Mouse (Mus musculus) heart, embryonic 14.5 days (tissue): ENCODE measurements around the gene Ephb2. TPM values are rescaled to one million over a fixed set of nuclear protein-coding genes. Genes with fewer than 3 reads are reported as not detected.

Source experiments
- ATAC-seq: fragments of 200-750 bp; cut with Nextera tagmentation; 2 replicates; pipeline ENCODE4 v1.8.0; 2017; ENCODE audit warnings: low read depth, moderate TSS enrichment; ENCODE audit not compliant: insufficient number of reproducible peaks, insufficient read depth, low FRiP score
- H3K27ac ChIP-seq, 2 experiments: fragments of 200-500 bp in 1 of 2; fragments of 300-500 bp in 1 of 2; sonication (generic) in 1 of 2; replicated peaks in 1 of 2; 2 replicates each; pipeline ENCODE4 v1.5.1; 2012 to 2014; ENCODE audit warnings: low read depth in 2 of 2, low read length in 2 of 2, control low read depth in 1 of 2, mild to moderate bottlenecking in 1 of 2, mixed read lengths in 1 of 2; ENCODE audit not compliant: control insufficient read depth in 1 of 2, insufficient read depth in 1 of 2
- H3K27me3 ChIP-seq: fragments of 300-500 bp; sonication (generic); 2 replicates; pipeline ENCODE4 v1.6.1; 2014; ENCODE audit warnings: mild to moderate bottlenecking, low read length, control low read depth; ENCODE audit not compliant: control insufficient read depth, insufficient read depth
- H3K36me3 ChIP-seq: fragments of 300-500 bp; sonication (generic); 2 replicates; pipeline ENCODE4 v1.6.1; 2014; ENCODE audit warnings: mild to moderate bottlenecking, control low read depth, low read length, mixed read lengths; ENCODE audit not compliant: control insufficient read depth, insufficient read depth
- H3K4me1 ChIP-seq, 2 experiments: fragments of 200-500 bp in 1 of 2; fragments of 300-500 bp in 1 of 2; sonication (generic) in 1 of 2; 2 replicates each; pipeline ENCODE4 v1.6.1; 2012 to 2014; ENCODE audit warnings: low read length in 2 of 2, control low read depth in 1 of 2, mixed read lengths in 1 of 2; ENCODE audit not compliant: control insufficient read depth in 2 of 2, insufficient read depth in 2 of 2
- H3K4me2 ChIP-seq: fragments of 300-500 bp; sonication (generic); 2 replicates; pipeline ENCODE4 v1.6.1; 2014; ENCODE audit warnings: mild to moderate bottlenecking, low read length
- H3K4me3 ChIP-seq, 2 experiments: fragments of 200-500 bp in 1 of 2; fragments of 300-500 bp in 1 of 2; sonication (generic) in 1 of 2; 2 replicates each; pipeline ENCODE4 v1.5.1; 2012 to 2014; ENCODE audit warnings: low read length in 2 of 2, mild to moderate bottlenecking in 2 of 2, control low read depth in 1 of 2, low read depth in 1 of 2, moderate library complexity in 1 of 2; ENCODE audit not compliant: control insufficient read depth in 1 of 2, insufficient read depth in 1 of 2
- H3K9ac ChIP-seq: fragments of 300-500 bp; sonication (generic); 2 replicates; pipeline ENCODE4 v1.6.1; 2014; ENCODE audit warnings: mild to moderate bottlenecking, low read length
- H3K9me3 ChIP-seq: fragments of 300-500 bp; sonication (generic); 2 replicates; pipeline ENCODE4 v1.6.1; 2016; ENCODE audit warnings: low read length, control low read depth; ENCODE audit not compliant: control insufficient read depth
- WGBS: fragments of 180-500 bp; shearing (Covaris S2); extraction: QIAGEN DNeasy Blood & Tissue Kit; methylation state at CpG from one replicate; pipeline ENCODE4 v1.1.7; 2014; 5-methylcytosine and 5-hydroxymethylcytosine counted together
- polyA plus RNA-seq: library from polyadenylated mRNA; unstranded; fragments of >200 nt; fragmentation: Nextera tagmentation; extraction: Ambion mirVana; gene quantifications from 2 replicates; pipeline ENCODE4 v1.2.1, GENCODE M21; 2014

Gene Ephb2
- polyA plus RNA-seq, 1 experiment from 2014 or later: 1.6 TPM

DNA sequence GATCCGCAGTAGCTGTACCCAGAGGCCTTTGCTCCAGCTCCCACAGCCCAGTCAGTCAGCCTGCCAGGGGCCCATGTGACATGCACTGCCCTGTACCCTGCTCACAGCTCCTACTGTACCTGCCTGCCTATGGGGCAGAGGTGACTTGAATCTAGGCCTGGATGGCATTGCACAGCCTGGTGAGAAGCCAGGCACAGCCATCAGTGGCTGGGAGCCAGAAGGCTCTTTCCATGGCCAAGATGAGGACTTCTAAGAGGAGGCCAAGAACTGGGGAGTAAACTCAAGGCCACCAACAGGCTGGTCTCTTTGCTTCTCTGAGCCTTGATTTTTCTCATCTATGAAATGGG, 53.2 kb downstream of the Ephb2 start:
- Histone ChIP-seq H3K9me3 (no peaks in the 10 kb centered on the region), H3K4me1 (peaks cover 14 to 19% of the 10 kb centered on the region in 2 experiments; a peak in 3 of 4 replicates), H3K27me3 (peaks cover 8% of the 10 kb centered on the region; the same call in 1 of the 2 replicates), H3K4me2 (no peak overlapping the region), H3K36me3 (no peaks in the 10 kb centered on the region), H3K9ac (peak overlapping the region; percentile 8; the same call in 1 of the 2 replicates), H3K27ac (peak overlapping the region in 1 of 2 experiments; percentile 41; a peak in 1 of 4 replicates), H3K4me3 (no peak overlapping the region)
- 94% methylated on average over 1 of the region's 1 CpGs for WGBS
- no peak for ATAC-seq

- no peak overlapping the region for H3K4me3 ChIP-seq
- ATAC-seq: no peak
- H3K4me2 ChIP-seq: no peak overlapping the region
- peak overlapping the region in 1 of 2 experiments; percentile 41; a peak in 1 of 4 replicates for H3K27ac ChIP-seq
- H3K36me3 ChIP-seq: no peaks in the 10 kb centered on the region
- no peaks in the 10 kb centered on the region for H3K9me3 ChIP-seq
- H3K4me1 ChIP-seq: peaks cover 16 to 21% of the 10 kb centered on the region in 2 experiments
- H3K9ac ChIP-seq: peak overlapping the region; percentile 8; the same call in 1 of the 2 replicates
- WGBS: 70% methylated on average over 13 of the region's 13 CpGs
- H3K27me3 ChIP-seq: peaks cover 8% of the 10 kb centered on the region; the same call in 1 of the 2 replicates
These were observed 53.8 kb downstream of the Ephb2 start for GRCm38 (mm10) chr4:136781868-136782578.

DNA sequence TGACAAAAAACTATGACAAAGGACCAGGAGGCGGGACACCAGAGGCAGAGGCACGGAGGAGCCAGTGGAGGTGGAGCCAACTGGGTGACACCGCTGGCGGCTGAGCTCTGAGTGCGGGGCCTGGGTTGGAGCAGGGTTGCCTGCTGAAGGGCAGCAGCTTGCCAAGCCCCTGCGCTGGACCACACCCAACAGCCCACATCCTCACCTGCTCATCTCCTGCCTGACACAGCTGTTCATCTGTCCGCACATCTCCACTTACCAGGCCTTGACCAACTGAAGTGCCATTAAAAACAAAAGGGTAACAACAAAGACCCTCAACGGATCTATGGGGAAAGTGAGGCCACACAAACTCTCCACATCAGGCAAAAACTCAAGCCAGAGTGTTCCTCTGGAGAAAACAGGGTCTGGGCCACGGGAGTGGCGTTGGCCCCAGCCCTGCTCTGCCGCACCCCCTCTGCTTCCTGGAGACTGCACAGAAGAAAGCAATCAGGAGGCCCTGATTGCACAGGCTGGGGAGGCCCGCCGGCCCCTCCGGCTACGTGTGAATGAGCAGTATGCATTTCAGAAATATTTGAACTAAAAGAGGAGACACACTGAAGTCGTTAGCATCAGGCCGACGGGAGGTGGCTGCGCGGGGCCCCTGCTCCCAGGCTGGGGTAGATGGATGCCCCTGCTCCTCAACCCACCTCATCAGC, 55.4 kb downstream of the Ephb2 start:
- no peaks in the 10 kb centered on the region for H3K9me3 ChIP-seq
- H3K4me2 ChIP-seq: no peak overlapping the region
- peaks cover 23 to 31% of the 10 kb centered on the region in 2 experiments for H3K4me1 ChIP-seq
- no peaks in the 10 kb centered on the region for H3K27me3 ChIP-seq
- no peak for ATAC-seq
- H3K27ac ChIP-seq: peak overlapping the region; percentile 19 to 25; a peak in 2 of 4 replicates
- no peak overlapping the region for H3K9ac ChIP-seq
- H3K36me3 ChIP-seq: no peaks in the 10 kb centered on the region
- no peak overlapping the region for H3K4me3 ChIP-seq
- WGBS: 57% methylated on average over 20 of the region's 20 CpGs

DNA sequence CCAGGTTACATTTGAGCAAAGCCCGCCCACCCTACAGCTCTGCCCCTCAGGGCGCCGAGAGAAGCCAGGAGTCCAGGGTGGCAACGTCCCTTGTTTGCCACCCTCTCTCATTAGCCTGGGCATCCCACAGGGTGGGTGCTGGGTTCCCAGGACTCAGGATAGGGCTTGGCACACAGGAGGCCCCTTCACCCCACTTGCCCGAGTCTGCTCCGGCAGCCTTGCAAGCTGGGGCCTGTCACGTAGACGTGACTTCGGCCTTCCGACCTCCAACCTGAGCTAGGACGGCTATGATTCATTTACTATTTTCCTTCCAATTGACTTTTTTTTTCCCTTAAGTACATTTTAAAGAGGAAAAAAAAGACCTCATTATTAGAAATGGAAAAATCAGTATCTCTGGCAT, 56.6 kb downstream of the Ephb2 start:
- no peak overlapping the region for H3K9ac ChIP-seq
- H3K4me2 ChIP-seq: no peak overlapping the region
- no peaks in the 10 kb centered on the region for H3K9me3 ChIP-seq
- H3K36me3 ChIP-seq: no peaks in the 10 kb centered on the region
- no peaks in the 10 kb centered on the region for H3K27me3 ChIP-seq
- WGBS: 93% methylated on average over 11 of the region's 11 CpGs
- peaks cover 23 to 31% of the 10 kb centered on the region in 2 experiments for H3K4me1 ChIP-seq
- no peak overlapping the region for H3K27ac ChIP-seq
- no peak overlapping the region for H3K4me3 ChIP-seq
- no peak for ATAC-seq

DNA sequence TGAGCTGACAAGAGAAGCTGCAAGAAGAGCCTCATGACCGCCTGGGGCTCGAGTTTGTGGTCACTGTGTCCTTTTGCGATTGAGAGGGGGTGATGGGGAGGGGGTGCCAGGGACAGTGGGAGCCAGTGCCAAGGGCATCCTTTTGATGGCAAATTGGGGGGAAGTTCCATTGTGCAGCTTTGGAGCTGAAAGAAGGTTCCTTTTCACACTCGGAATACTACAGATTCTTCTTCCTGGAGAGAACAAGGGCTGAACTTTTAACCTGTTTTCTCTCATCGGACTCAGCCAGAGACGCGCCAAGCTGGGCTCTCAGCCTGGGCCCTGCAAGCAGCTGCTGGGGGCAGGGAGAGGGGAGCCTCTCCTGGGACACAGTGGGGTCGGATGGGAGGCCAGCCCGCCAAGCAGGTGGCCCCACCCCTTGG, 59.3 kb downstream of the Ephb2 start:
- Histone ChIP-seq H3K27ac (no peak overlapping the region; a peak in 1 of 4 replicates), H3K4me1 (peaks cover 17 to 22% of the 10 kb centered on the region in 2 experiments), H3K36me3 (no peaks in the 10 kb centered on the region), H3K27me3 (no peaks in the 10 kb centered on the region), H3K9ac (no peak overlapping the region), H3K4me2 (peak overlapping the region; percentile 41), H3K9me3 (no peaks in the 10 kb centered on the region), H3K4me3 (no peak overlapping the region)
- no peak for ATAC-seq
- 8% methylated on average over 9 of the region's 9 CpGs for WGBS

DNA sequence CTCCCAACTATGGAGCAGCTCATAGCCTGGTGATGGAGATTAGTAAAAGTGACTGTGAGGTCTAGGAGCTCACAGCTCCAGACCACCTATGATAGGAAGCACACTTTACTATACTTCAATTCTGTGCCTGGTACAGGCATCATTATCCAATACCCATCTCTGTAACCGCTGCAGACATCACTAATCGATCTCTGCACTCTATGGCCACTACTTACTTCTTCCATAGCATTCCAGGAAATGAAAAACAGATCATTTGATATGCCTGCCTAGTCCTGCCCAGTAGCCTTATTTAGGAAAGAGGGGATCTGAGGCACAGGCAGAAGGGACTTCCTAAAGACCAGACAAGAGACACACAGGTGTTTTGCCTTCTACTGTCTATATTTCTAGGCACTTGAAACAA, 59.9 kb downstream of the Ephb2 start:
- no peak overlapping the region for H3K4me2 ChIP-seq
- H3K36me3 ChIP-seq: no peaks in the 10 kb centered on the region
- H3K9me3 ChIP-seq: no peaks in the 10 kb centered on the region
- 88% methylated on average over 2 of the region's 2 CpGs for WGBS
- no peak for ATAC-seq
- no peak overlapping the region for H3K4me3 ChIP-seq
- no peak overlapping the region for H3K27ac ChIP-seq
- H3K9ac ChIP-seq: no peak overlapping the region
- H3K27me3 ChIP-seq: no peaks in the 10 kb centered on the region
- H3K4me1 ChIP-seq: peaks cover 15 to 20% of the 10 kb centered on the region in 2 experiments

- Histone ChIP-seq H3K36me3 (no peaks in the 10 kb centered on the region), H3K4me2 (no peak overlapping the region), H3K9me3 (no peaks in the 10 kb centered on the region), H3K4me1 (peaks cover 9 to 12% of the 10 kb centered on the region in 2 experiments), H3K27me3 (no peaks in the 10 kb centered on the region), H3K27ac (no peak overlapping the region), H3K4me3 (no peak overlapping the region), H3K9ac (no peak overlapping the region)
- 45% methylated on average over 3 of the region's 3 CpGs for WGBS
- no peak for ATAC-seq
These were observed 61.6 kb downstream of the Ephb2 start for GRCm38 (mm10) chr4:136774201-136774600.
